16 mouse cellular contexts compared by ENCODE assay signal in genomic region chr9:68400930-68401329, GRCm38 (mm10).
A peak's percentile ranks its signal among the peaks of the same experiment; 100 is the strongest.
DNase-seq lines count a peak whose midpoint lies in the region; ATAC-seq and TF ChIP-seq lines count a peak whose summit lies in the region.
"Had no signal": no experiment of that assay in that cellular context is flagged by ENCODE, and none has a peak within 500 bp of the region (broad histone marks: within the 10 kb centered on the region; RNA-seq: fewer than 3 reads in every experiment).

No protein-coding gene starts in this region.

- no peak for ATAC-seq in lung, embryonic 14.5 days (ENCODE audit: insufficient read depth)
- ATAC-seq in cerebellum, adult (ENCODE audit: insufficient number of reproducible peaks, low FRiP score, low TSS enrichment), result peak; percentile 52; the same call in 1 of the 2 replicates
- ATAC-seq in activated CD4-positive, CD25-positive, alpha-beta regulatory T cell, adult 4 months, result no peak
- ATAC-seq: intestine, postnatal 0 days had no signal

- H3K27ac ChIP-seq in lung, embryonic 14.5 days (ENCODE audit: low read depth), result no peak overlapping the region
- H3K27ac ChIP-seq: embryonic facial prominence, embryonic 15.5 days; heart, embryonic 13.5 days; kidney, postnatal 0 days; layer of hippocampus, adult 2 months; limb, embryonic 15.5 days had no signal

- H3K4me1 ChIP-seq in lung, embryonic 14.5 days (ENCODE audit: insufficient read depth), result no peaks in the 10 kb centered on the region
- H3K4me1 ChIP-seq: limb, embryonic 15.5 days; megakaryocyte, embryonic 14.5 days had no signal

- H3K36me3 ChIP-seq in lung, embryonic 14.5 days (ENCODE audit: insufficient read depth), result no peaks in the 10 kb centered on the region
- H3K36me3 ChIP-seq: embryonic facial prominence, embryonic 15.5 days; heart, embryonic 13.5 days; limb, embryonic 15.5 days had no signal

- H3K4me2 ChIP-seq in lung, embryonic 14.5 days, result no peak overlapping the region
- H3K4me2 ChIP-seq: embryonic facial prominence, embryonic 15.5 days; heart, embryonic 13.5 days; limb, embryonic 15.5 days had no signal

- H3K27me3 ChIP-seq in lung, embryonic 14.5 days (ENCODE audit: insufficient read depth, low read length), result no peaks in the 10 kb centered on the region
- H3K27me3 ChIP-seq: embryonic facial prominence, embryonic 15.5 days; heart, embryonic 13.5 days; limb, embryonic 15.5 days; megakaryocyte, embryonic 14.5 days had no signal

- no peak for TF ChIP-seq CTCF in lung, embryonic 14.5 days (IDR thresholded peaks at IDR 0.05; ENCODE audit: low read depth)

- no peaks in the 10 kb centered on the region for H3K9me3 ChIP-seq in lung, embryonic 14.5 days (ENCODE audit: low read depth, low read length)
- H3K9me3 ChIP-seq: embryonic facial prominence, embryonic 15.5 days; heart, embryonic 13.5 days; limb, embryonic 15.5 days; megakaryocyte, embryonic 14.5 days had no signal

- no peak overlapping the region for H3K4me3 ChIP-seq in lung, embryonic 14.5 days (ENCODE audit: low read depth, low read length)
- H3K4me3 ChIP-seq: embryonic facial prominence, embryonic 15.5 days; heart, embryonic 13.5 days; layer of hippocampus, adult 2 months; limb, embryonic 15.5 days; megakaryocyte, embryonic 14.5 days had no signal

- DNase-seq in lung, embryonic 14.5 days, result peak; percentile 40
- no peak for DNase-seq in lung, postnatal 4 days
- peak; percentile 54 to 62 for DNase-seq in cerebellum, adult 18-20 months
- peak; percentile 21 for DNase-seq in embryo, embryonic 10.5 days (ENCODE audit: low spot score)
- no peak for DNase-seq in adrenal gland, adult (ENCODE audit: inconsistent age in 2 of 2, low spot score in 1 of 2)
- DNase-seq: lung, adult 2 months; thymus, adult 2 months had no signal

- 47% methylated on average over 4 of the region's 4 CpGs for WGBS in lung, embryonic 14.5 days

- H3K9ac ChIP-seq in lung, embryonic 14.5 days, result no peak overlapping the region
- H3K9ac ChIP-seq: embryonic facial prominence, embryonic 15.5 days; heart, embryonic 13.5 days; limb, embryonic 15.5 days had no signal

Comparison
In these comparisons a context has a peak if more than half of its experiments do, and no peak if none do; other contexts are left out.
1. DNase-seq: peak in lung, embryonic 14.5 days (single experiment), cerebellum, adult 18-20 months (2 of 2) and embryo, embryonic 10.5 days (single experiment); none in lung, postnatal 4 days (0 of 2) and adrenal gland, adult (0 of 2).